Mouse (Mus musculus) megakaryocyte, embryonic 14.5 days (primary cell): ENCODE data around the gene Wdr91. TPM values are rescaled to one million over a fixed set of nuclear protein-coding genes. Genes with fewer than 3 reads are reported as not detected.

ENCODE experiments used
- H3K27me3 ChIP-seq: replicated peaks from 2 replicates; pipeline ENCODE3; 2012; ENCODE audit warnings: inconsistent platforms
- H3K36me3 ChIP-seq: replicated peaks from 2 replicates; pipeline ENCODE3; 2012; ENCODE audit warnings: low read length, inconsistent platforms, mixed read lengths
- H3K4me1 ChIP-seq: 2 replicates; pipeline ENCODE4 v1.6.1; 2012; ENCODE audit warnings: inconsistent platforms
- H3K4me3 ChIP-seq: replicated peaks from 2 replicates; pipeline ENCODE3; 2012; ENCODE audit warnings: moderate library complexity, mild to moderate bottlenecking, inconsistent platforms
- H3K9me3 ChIP-seq: 2 replicates; pipeline ENCODE4 v1.6.1; 2012; ENCODE audit warnings: inconsistent platforms
- FLI1 ChIP-seq: IDR thresholded peaks from 2 replicates; pipeline ENCODE4 v1.6.1; 2012; ENCODE audit warnings: low read length, inconsistent platforms, mixed read lengths
- GATA1 ChIP-seq: IDR thresholded peaks from 3 replicates; pipeline ENCODE4 v1.6.1; 2012; ENCODE audit warnings: mixed read lengths, low read length, inconsistent platforms, borderline replicate concordance
- polyA plus RNA-seq: library from polyadenylated mRNA; stranded (reverse); fragments of >175 nt; gene quantifications from 2 replicates; pipeline ENCODE4 v1.2.3, GENCODE M21; 2012; ENCODE audit warnings: low replicate concordance; ENCODE audit not compliant: insufficient read depth

Gene Wdr91
- polyA plus RNA-seq, 1 experiment: 28.5 TPM

GRCm38 (mm10) chr6:34919956-34920355 lies 9.3 kb upstream of the Wdr91 start, which contains the start of gene Stra8:
TSS of gene Stra8 (plus strand) at chr6:34920163.
- Histone ChIP-seq H3K4me3 (no peak within 1 kb of the TSS), H3K4me1 (peaks cover 22% of the 10 kb centered on the region), H3K9me3 (no peaks in the 10 kb centered on the region), H3K36me3 (no peaks in the 10 kb centered on the region), H3K27me3 (peaks cover 6% of the 10 kb centered on the region)
- TF ChIP-seq GATA1 (no peak), FLI1 (no peak)

GRCm38 (mm10) chr6:34919146-34919545 lies 8.5 kb upstream of the Wdr91 start:
- Histone ChIP-seq H3K4me1 (peaks cover 30% of the 10 kb centered on the region), H3K9me3 (no peaks in the 10 kb centered on the region), H3K4me3 (no peak overlapping the region), H3K27me3 (peaks cover 6% of the 10 kb centered on the region), H3K36me3 (no peaks in the 10 kb centered on the region)
- TF ChIP-seq GATA1: no peak
- TF ChIP-seq FLI1: no peak

DNA sequence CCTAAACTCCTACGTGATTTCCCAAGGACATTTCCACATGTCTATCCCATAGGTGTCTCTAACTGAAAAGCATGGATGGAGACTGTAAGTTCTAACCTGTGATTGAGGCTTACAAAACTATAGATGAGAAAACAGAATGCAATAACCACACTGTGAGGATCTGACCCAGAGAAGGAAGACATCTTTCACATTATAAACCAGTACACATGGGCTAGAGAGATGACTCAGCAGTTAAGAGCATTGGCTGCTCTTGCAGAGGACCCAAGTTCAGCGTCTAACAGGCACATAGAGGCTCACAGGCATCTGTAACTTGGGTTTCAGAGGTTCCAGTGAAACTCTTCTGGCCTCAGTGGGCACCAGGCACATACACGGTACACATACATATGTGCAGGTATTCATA lies 3.8 kb upstream of the Wdr91 start:
- peaks cover 1% of the 10 kb centered on the region for H3K27me3 ChIP-seq
- H3K36me3 ChIP-seq: peaks cover 1% of the 10 kb centered on the region
- H3K4me1 ChIP-seq: peaks cover 53% of the 10 kb centered on the region
- H3K4me3 ChIP-seq: no peak overlapping the region
- H3K9me3 ChIP-seq: no peaks in the 10 kb centered on the region
- no peak for TF ChIP-seq GATA1

DNA sequence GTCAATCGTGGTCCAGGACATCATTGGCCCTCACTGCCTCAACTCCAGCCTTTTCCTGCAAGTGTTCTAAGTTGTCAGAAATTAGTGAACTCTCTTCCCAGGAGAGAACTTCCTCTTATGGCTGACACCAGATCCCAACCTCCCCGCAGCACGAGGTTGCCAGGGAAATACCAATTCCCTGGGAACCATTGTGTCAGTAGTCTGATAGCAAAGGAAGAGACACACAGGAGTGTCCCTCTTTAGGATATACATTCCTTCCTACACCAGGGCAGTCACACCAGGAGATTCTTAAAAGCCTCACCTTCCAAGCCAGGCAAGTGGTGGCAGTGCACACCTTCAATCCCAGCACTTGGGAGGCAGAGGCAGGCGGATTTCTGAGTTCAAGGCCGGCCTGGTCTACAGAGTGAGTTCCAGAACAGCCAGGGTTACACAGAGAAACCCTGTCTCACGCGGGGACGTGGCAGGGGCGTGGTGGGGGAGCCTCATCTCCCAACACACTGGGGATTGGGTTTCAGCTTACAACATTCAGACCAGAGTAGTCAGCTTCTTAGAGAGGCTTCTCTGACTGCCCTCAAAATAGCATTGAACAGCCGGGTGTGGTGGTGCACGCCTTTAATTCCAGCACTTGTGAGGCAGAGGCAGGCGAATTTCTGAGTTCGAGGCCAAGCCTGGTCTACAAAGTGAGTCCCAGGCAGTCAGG lies 2.8 kb upstream of the Wdr91 start:
- H3K4me3 ChIP-seq: no peak overlapping the region
- TF ChIP-seq FLI1 (no peak), GATA1 (no peak)
- no peaks in the 10 kb centered on the region for H3K9me3 ChIP-seq
- peaks cover 59% of the 10 kb centered on the region for H3K4me1 ChIP-seq
- peaks cover 10% of the 10 kb centered on the region for H3K36me3 ChIP-seq
- H3K27me3 ChIP-seq: no peaks in the 10 kb centered on the region

DNA sequence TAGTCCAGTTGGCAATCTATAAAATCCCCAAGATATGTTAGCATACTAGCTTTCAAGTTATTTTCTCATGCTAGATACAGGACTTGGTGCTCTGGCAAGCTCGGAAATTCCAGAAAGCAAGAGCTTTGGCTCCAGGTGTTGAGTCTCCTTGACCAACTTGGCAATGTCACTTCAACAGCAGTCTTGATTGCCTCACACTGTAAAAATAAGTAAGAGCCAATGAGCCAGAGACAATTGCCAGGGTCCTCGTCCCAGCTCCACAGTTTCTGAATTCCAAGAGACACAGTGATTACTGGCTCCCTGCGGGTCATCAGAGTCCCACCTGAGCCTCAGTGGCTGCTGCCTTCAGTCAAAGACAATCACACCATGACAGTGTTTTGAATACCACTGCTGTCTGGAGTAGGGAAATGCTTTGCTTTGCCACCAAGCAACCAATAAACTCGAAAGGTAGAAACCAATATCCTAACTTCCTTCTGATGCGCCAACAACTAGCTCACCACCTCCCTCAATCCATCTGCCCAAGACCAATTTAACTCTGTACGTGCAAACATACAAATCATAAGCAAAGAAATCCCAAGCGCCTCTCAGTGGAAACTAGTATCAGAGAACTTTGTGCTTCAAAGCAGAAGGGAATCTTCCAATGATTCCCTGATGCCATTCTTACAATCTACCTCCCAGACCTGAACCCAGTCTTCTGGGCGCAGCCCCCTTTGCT lies 888 bp downstream of the Wdr91 start:
- TF ChIP-seq GATA1 (no peak), FLI1 (no peak)
- peak overlapping the region; percentile 99 for H3K4me3 ChIP-seq
- H3K27me3 ChIP-seq: no peaks in the 10 kb centered on the region
- peaks cover 74% of the 10 kb centered on the region for H3K4me1 ChIP-seq
- peaks cover 46% of the 10 kb centered on the region for H3K36me3 ChIP-seq
- no peaks in the 10 kb centered on the region for H3K9me3 ChIP-seq

GRCm38 (mm10) chr6:34907696-34908260 lies 2.9 kb downstream of the Wdr91 start:
- peaks cover 82% of the 10 kb centered on the region for H3K4me1 ChIP-seq
- no peak for TF ChIP-seq FLI1
- TF ChIP-seq GATA1: no peak
- H3K36me3 ChIP-seq: peaks cover 67% of the 10 kb centered on the region
- H3K27me3 ChIP-seq: no peaks in the 10 kb centered on the region
- peak overlapping the region; percentile 77 for H3K4me3 ChIP-seq
- H3K9me3 ChIP-seq: no peaks in the 10 kb centered on the region

DNA sequence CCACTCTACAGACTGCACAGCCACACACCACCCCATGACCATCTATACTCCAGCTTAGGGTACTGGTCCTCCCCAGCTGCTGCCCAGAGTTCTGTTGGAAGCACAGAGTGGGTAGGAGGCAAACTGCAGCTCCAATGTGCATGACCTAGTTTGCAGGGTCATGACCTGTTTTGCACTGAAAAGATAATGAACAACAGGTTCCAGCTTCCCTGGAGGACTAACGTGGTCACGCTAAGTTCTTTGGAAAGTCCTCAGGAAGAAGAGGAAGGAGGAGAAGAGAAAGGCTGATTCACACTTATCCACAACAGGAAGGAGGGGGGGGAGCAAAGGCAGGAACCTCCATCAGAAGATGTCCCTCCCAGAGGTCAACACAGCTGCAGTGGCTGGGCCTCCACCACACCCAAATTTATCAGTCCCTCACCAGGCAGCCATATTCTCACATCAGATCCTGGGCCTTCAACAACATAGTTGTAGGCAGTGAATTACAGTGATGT lies 3.5 kb downstream of the Wdr91 start:
- Histone ChIP-seq H3K4me1 (peaks cover 88% of the 10 kb centered on the region), H3K36me3 (peaks cover 73% of the 10 kb centered on the region), H3K4me3 (peak overlapping the region; percentile 83), H3K9me3 (no peaks in the 10 kb centered on the region), H3K27me3 (no peaks in the 10 kb centered on the region)
- TF ChIP-seq GATA1 (no peak), FLI1 (no peak)

- H3K4me3 ChIP-seq: no peak overlapping the region
- peaks cover 78% of the 10 kb centered on the region for H3K36me3 ChIP-seq
- no peak for TF ChIP-seq FLI1
- no peak for TF ChIP-seq GATA1
- H3K9me3 ChIP-seq: no peaks in the 10 kb centered on the region
- no peaks in the 10 kb centered on the region for H3K27me3 ChIP-seq
- peaks cover 92% of the 10 kb centered on the region for H3K4me1 ChIP-seq
Measured at GRCm38 (mm10) chr6:34906661-34907060, 4.0 kb downstream of the Wdr91 start.

DNA sequence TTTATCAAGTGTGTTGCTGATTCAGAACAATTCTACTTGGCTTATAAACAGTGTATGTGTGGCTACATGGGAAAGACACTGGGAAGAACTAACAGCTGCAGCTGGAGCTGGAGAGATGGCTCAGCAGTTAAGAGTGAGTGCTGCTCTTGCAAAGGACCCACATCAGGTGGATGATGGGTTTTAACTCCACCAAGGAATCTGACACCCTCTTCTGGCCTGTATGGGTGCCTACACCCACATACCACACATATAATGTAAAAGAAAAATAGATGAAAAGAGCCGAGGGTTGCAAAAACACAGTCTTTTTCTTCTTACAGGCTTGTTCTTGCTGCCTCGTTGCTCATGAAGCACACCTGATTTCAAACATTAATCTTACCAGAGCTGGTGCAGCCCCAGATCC lies 4.6 kb downstream of the Wdr91 start:
- Histone ChIP-seq H3K4me3 (no peak overlapping the region), H3K9me3 (no peaks in the 10 kb centered on the region), H3K27me3 (no peaks in the 10 kb centered on the region), H3K4me1 (peaks cover 93% of the 10 kb centered on the region), H3K36me3 (peaks cover 83% of the 10 kb centered on the region)
- TF ChIP-seq GATA1 (no peak), FLI1 (no peak)

DNA sequence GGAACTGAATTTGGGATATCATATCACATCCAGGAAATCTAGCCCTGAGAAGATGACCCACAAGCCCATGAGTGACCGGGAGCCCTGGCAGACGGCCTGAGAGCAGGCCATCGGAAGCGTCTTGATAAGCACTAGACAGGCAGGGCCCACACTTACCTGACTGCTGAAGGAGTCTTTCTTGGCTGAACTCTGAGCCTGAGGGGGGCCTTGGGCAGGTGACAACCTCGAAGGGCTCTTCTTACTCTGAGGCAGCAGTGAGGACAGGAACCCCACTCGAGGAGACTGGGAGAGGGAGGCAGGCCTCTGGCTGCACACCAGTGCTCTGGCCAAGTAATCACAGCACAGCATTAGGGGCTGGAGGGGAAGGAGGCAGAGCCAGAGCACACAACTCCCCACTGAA lies 6.3 kb downstream of the Wdr91 start:
- H3K36me3 ChIP-seq: peaks cover 99% of the 10 kb centered on the region
- peaks cover 98% of the 10 kb centered on the region for H3K4me1 ChIP-seq
- no peaks in the 10 kb centered on the region for H3K9me3 ChIP-seq
- no peak overlapping the region for H3K4me3 ChIP-seq
- TF ChIP-seq GATA1: no peak
- no peak for TF ChIP-seq FLI1
- no peaks in the 10 kb centered on the region for H3K27me3 ChIP-seq
